Comparison of ENCODE assay signal across 31 mouse cellular contexts in genomic region chr12:82572706-82573105, GRCm38 (mm10). TPM values are rescaled to one million over a fixed set of nuclear protein-coding genes. Genes with fewer than 3 reads are reported as not detected.
DNase-seq lines count a peak whose midpoint lies in the region; ATAC-seq lines count a peak whose summit lies in the region.
"Had no signal": no experiment of that assay in that cellular context is flagged by ENCODE, and none has a peak within 500 bp of the region (broad histone marks: within the 10 kb centered on the region; RNA-seq: fewer than 3 reads in every experiment).

No protein-coding gene starts in this region.

- H3K9ac ChIP-seq in forebrain, embryonic 16.5 days (replicated peaks; ENCODE audit: low read depth, low read length): no peak overlapping the region
- H3K9ac ChIP-seq: forebrain, postnatal 0 days; heart, embryonic 13.5 days; limb, embryonic 13.5 days; liver, embryonic 12.5 days; neural tube, embryonic 15.5 days; stomach, embryonic 15.5 days had no signal

- intact Hi-C loops in left cerebral cortex, postnatal 36 days (cut with DNase I): no loop called here

- H3K9me3 ChIP-seq in forebrain, embryonic 16.5 days (ENCODE audit: control insufficient read depth, low read length): no peaks in the 10 kb centered on the region
- H3K9me3 ChIP-seq: forebrain, embryonic 10.5 days; heart, embryonic 13.5 days; limb, embryonic 13.5 days; liver, embryonic 12.5 days; neural tube, embryonic 15.5 days; stomach, embryonic 15.5 days had no signal

- H3K4me2 ChIP-seq in forebrain, embryonic 16.5 days (ENCODE audit: low read length): no peak overlapping the region
- H3K4me2 ChIP-seq: heart, embryonic 13.5 days; limb, embryonic 13.5 days; liver, embryonic 12.5 days; midbrain, embryonic 11.5 days; neural tube, embryonic 15.5 days; stomach, embryonic 15.5 days had no signal

- H3K27ac ChIP-seq in forebrain, embryonic 16.5 days (ENCODE audit: low read length): no peak overlapping the region
- H3K27ac ChIP-seq: forebrain, embryonic 10.5 days; heart, embryonic 13.5 days; kidney, postnatal 0 days; limb, embryonic 13.5 days; liver, embryonic 12.5 days; neural tube, embryonic 15.5 days; stomach, embryonic 15.5 days had no signal

- WGBS in forebrain, embryonic 16.5 days: 88% methylated on average over 1 of the region's 1 CpGs

- H3K4me3 ChIP-seq in forebrain, embryonic 16.5 days (replicated peaks; ENCODE audit: low read length): no peak overlapping the region
- H3K4me3 ChIP-seq: forebrain, embryonic 10.5 days; heart, embryonic 13.5 days; limb, embryonic 13.5 days; liver, embryonic 12.5 days; neural tube, embryonic 15.5 days; stomach, embryonic 15.5 days had no signal

- no peaks in the 10 kb centered on the region for H3K27me3 ChIP-seq in forebrain, embryonic 16.5 days (replicated peaks; ENCODE audit: control insufficient read depth, insufficient read depth, low read length)
- H3K27me3 ChIP-seq: heart, embryonic 13.5 days; limb, embryonic 13.5 days; liver, embryonic 12.5 days; neural tube, embryonic 15.5 days; stomach, embryonic 15.5 days had no signal

- H3K36me3 ChIP-seq in forebrain, embryonic 16.5 days (ENCODE audit: control insufficient read depth, insufficient read depth): no peaks in the 10 kb centered on the region
- H3K36me3 ChIP-seq: forebrain, embryonic 10.5 days; heart, embryonic 13.5 days; limb, embryonic 13.5 days; liver, embryonic 12.5 days; neural tube, embryonic 15.5 days; stomach, embryonic 15.5 days had no signal

- ATAC-seq in forebrain, embryonic 16.5 days: no peak
- ATAC-seq: activated CD4-positive, CD25-positive, alpha-beta regulatory T cell, adult 4 months; forebrain, postnatal 0 days; liver, embryonic 12.5 days had no signal

- H3K4me1 ChIP-seq in forebrain, embryonic 16.5 days (replicated peaks; ENCODE audit: control insufficient read depth, insufficient read depth, low read length): no peaks in the 10 kb centered on the region
- H3K4me1 ChIP-seq: forebrain, embryonic 10.5 days; heart, embryonic 13.5 days; limb, embryonic 13.5 days; liver, embryonic 12.5 days; stomach, embryonic 15.5 days had no signal

- peak; percentile 5 to 6 for DNase-seq in layer of hippocampus, adult 8-10 months (ENCODE audit: low spot score in 2 of 2)
- no peak for DNase-seq in layer of hippocampus, postnatal 10 days (ENCODE audit: low spot score in 2 of 2)
- DNase-seq in brain, adult 2 months (ENCODE audit: low read depth, low spot score): peak; percentile 85
- peak; percentile 11 to 54 for DNase-seq in frontal cortex, postnatal 36 days (ENCODE audit: low spot score in 2 of 2)
- DNase-seq in left cerebral cortex, postnatal 36 days (ENCODE audit: low spot score in 2 of 2): peak; percentile 10
- DNase-seq in MN1 (ENCODE audit: low spot score): no peak
- DNase-seq: adrenal gland, adult 8-10 months; cerebellum, adult 18-20 months; cerebellum, postnatal 14 days; forebrain, postnatal 0 days; gastrocnemius, postnatal 14 days; heart, adult 18-20 months; heart, postnatal 14 days; kidney, adult 11 months; lung, adult 18-20 months; lung, postnatal 14 days; thymus, adult 18-20 months; thymus, postnatal 4 days had no signal

RNA-seq across cellular contexts. Expression of gene Rgs6, which starts 15.4 kb away (rescaled TPM):
- total RNA-seq in layer of hippocampus, adult 8-10 months (2022): 10 to 100 TPM in 2 of 4 experiments, 1 to 10 TPM in 2; 9.1 to 15.1 (median 10.1) TPM
- total RNA-seq in layer of hippocampus, postnatal 10 days (2021): 10 to 100 TPM; 20.6 to 20.7 TPM
- total RNA-seq in left cerebral cortex, postnatal 36 days (2021): 10 to 100 TPM; 82.4 to 89.1 TPM
- 14.2 and 16.7 TPM in 2 replicates for polyA plus RNA-seq in forebrain, embryonic 16.5 days (2015; fragmentation: Nextera tagmentation; extraction: Ambion mirVana)
- total RNA-seq: megakaryocyte progenitor cell, adult 5-6 weeks; MEL had no signal
- polyA plus RNA-seq: C2C12 had no signal

Comparison
In these comparisons a context has a peak if more than half of its experiments do, and no peak if none do; other contexts are left out.
1. DNase-seq: peak in layer of hippocampus, adult 8-10 months (2 of 2), brain, adult 2 months (single experiment), frontal cortex, postnatal 36 days (2 of 2) and left cerebral cortex, postnatal 36 days (2 of 2); none in layer of hippocampus, postnatal 10 days (0 of 2) and MN1 (single experiment).